In the genomic region with DNA sequence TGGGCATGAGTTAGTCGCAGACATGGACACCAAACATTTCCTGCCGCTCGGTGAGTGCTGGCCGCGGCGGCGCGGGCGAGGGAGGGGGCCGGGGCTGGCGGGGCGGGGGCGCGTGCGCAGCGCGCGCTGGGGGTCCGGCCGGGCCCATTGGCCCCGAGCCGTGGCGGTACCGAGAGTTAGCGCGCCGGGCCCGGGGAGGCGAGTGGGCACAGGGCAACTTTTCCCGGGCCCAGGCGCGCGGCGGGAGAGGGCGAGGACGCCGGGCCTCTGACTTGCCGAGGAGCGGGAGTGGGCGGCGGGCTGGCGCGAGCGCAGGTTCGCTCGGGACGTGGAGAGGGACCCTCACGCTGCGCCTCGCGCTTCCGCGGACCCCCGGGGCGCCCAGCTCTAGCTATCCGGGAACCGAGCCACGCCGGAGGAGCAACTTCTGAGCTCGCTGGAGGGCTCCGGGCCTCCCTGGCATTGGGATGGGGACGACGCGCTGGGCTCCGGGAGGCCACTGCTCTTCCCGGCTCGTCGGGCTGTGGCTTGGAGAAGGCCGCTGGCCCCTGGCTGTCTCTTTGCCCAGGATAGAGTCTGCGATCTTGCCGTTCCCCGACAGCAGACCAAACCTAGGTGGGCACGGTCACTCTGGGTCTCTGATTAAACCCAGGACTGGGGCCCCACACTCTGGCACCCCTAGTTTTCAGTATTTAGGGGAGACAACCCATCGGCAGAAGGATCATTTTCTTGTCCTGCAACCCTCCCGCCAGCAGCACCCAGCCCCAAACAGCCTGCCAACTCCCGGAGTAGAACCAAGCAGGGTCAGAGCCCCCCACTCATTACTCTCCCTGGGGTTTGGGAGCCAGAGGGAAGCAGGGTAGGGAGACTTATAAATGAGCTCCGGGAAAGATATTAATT, we compare ENCODE assay signal across 8 mouse cellular contexts. TPM values are rescaled to one million over a fixed set of nuclear protein-coding genes. Genes with fewer than 3 reads are reported as not detected.
DNase-seq lines count a peak whose midpoint lies in the region; ATAC-seq lines count a peak whose summit lies in the region.

No protein-coding gene starts in this region.

- H3K27ac ChIP-seq in heart, embryonic 12.5 days (ENCODE audit: poor library complexity, severe bottlenecking): peak overlapping the region; percentile 97
- peak overlapping the region; percentile 97 for H3K27ac ChIP-seq in kidney, embryonic 16.5 days (ENCODE audit: low read length)

- WGBS in heart, embryonic 12.5 days: under 1% methylated on average over 74 of the region's 77 CpGs
- WGBS in kidney, embryonic 16.5 days: under 1% methylated on average over 61 of the region's 77 CpGs

- H3K4me3 ChIP-seq in heart, embryonic 12.5 days: peak overlapping the region; percentile 95
- peak overlapping the region; percentile 87 for H3K4me3 ChIP-seq in kidney, embryonic 16.5 days (ENCODE audit: low read length)
- peak overlapping the region; percentile 89 for H3K4me3 ChIP-seq in megakaryocyte, embryonic 14.5 days (replicated peaks)

- ATAC-seq in cerebellum, adult (ENCODE audit: insufficient number of reproducible peaks, low FRiP score, low TSS enrichment): 0 out of 2 replicates have a peak, but pooled peaks have one; percentile 43
- ATAC-seq in heart, embryonic 12.5 days (ENCODE audit: insufficient number of reproducible peaks, low FRiP score): no peak; the same call in 1 of the 2 replicates
- 0 out of 2 replicates have a peak, but pooled peaks have one; percentile 7 for ATAC-seq in kidney, embryonic 16.5 days (ENCODE audit: low FRiP score, low TSS enrichment)

- H3K4me2 ChIP-seq in heart, embryonic 12.5 days: peak overlapping the region; percentile 89
- H3K4me2 ChIP-seq in kidney, embryonic 16.5 days (replicated peaks; ENCODE audit: low read depth, low read length): peak overlapping the region; percentile 94

- peak overlapping the region; percentile 95 for H3K9ac ChIP-seq in heart, embryonic 12.5 days
- peak overlapping the region; percentile 93 for H3K9ac ChIP-seq in kidney, embryonic 16.5 days (replicated peaks; ENCODE audit: low read length)

- no peak for DNase-seq in cerebellum, adult 9-10 months
- peak; percentile 65 for DNase-seq in Muller cell, postnatal 12 days (ENCODE audit: inconsistent ontology term)
- DNase-seq in embryo, embryonic 10 days (ENCODE audit: low spot score): peak; percentile 58
- peak; percentile 37 for DNase-seq in thymus, postnatal 0 days (ENCODE audit: low spot score)

- H3K27me3 ChIP-seq in heart, embryonic 12.5 days (replicated peaks): no peaks in the 10 kb centered on the region
- no peaks in the 10 kb centered on the region for H3K27me3 ChIP-seq in kidney, embryonic 16.5 days (ENCODE audit: insufficient read depth, low read length)
- peaks cover 96% of the 10 kb centered on the region for H3K27me3 ChIP-seq in megakaryocyte, embryonic 14.5 days (replicated peaks)

- peaks cover 55% of the 10 kb centered on the region for H3K4me1 ChIP-seq in heart, embryonic 12.5 days (replicated peaks)
- H3K4me1 ChIP-seq in kidney, embryonic 16.5 days (ENCODE audit: insufficient read depth, low read length): peaks cover 48% of the 10 kb centered on the region
- peaks cover 13% of the 10 kb centered on the region for H3K4me1 ChIP-seq in megakaryocyte, embryonic 14.5 days

- no peaks in the 10 kb centered on the region for H3K36me3 ChIP-seq in heart, embryonic 12.5 days
- no peaks in the 10 kb centered on the region for H3K36me3 ChIP-seq in kidney, embryonic 16.5 days (ENCODE audit: insufficient read depth, low read length)
- H3K36me3 ChIP-seq in megakaryocyte, embryonic 14.5 days (replicated peaks; ENCODE audit: low read length): no peaks in the 10 kb centered on the region

- H3K9me3 ChIP-seq in heart, embryonic 12.5 days (replicated peaks): no peaks in the 10 kb centered on the region
- no peaks in the 10 kb centered on the region for H3K9me3 ChIP-seq in kidney, embryonic 16.5 days (ENCODE audit: low read length)
- no peaks in the 10 kb centered on the region for H3K9me3 ChIP-seq in megakaryocyte, embryonic 14.5 days

RNA-seq across cellular contexts. Expression of gene Rxra, which starts 1.4 kb away (rescaled TPM):
- 7.8 and 8.6 TPM in 2 replicates for polyA plus RNA-seq in heart, embryonic 12.5 days (2016; fragmentation: Nextera tagmentation; extraction: Ambion mirVana)
- polyA plus RNA-seq in kidney, embryonic 16.5 days (2015; fragmentation: Nextera tagmentation; extraction: Ambion mirVana): 11.0 and 11.6 TPM in 2 replicates
- polyA plus RNA-seq in megakaryocyte, embryonic 14.5 days (2012; ENCODE audit: insufficient read depth, low replicate concordance): 0.44 and 7.0 TPM in 2 replicates
- 5.1 and 5.5 TPM in 2 replicates for polyA plus RNA-seq in thymus, postnatal 0 days (2015; fragmentation: Nextera tagmentation; extraction: Ambion mirVana)
